Mouse (Mus musculus) E14TG2a.4 (cell line): ENCODE results near the gene Ttc7b.

Experiments used
- CTCF ChIP-seq: conservative IDR thresholded peaks from 2 replicates; pipeline ENCODE4 v1.5.1; 2014; ENCODE audit warnings: low read length
- NANOG ChIP-seq: IDR thresholded peaks from 2 replicates; pipeline ENCODE4 v1.6.1; 2014; ENCODE audit warnings: borderline replicate concordance, low read length, mixed read lengths

GRCm38 (mm10) chr12:100426212-100426611, 94.4 kb downstream of the Ttc7b start:
- TF ChIP-seq CTCF = no peak
- no peak for TF ChIP-seq NANOG
